In genomic region chr12:73538139-73538508, GRCm38 (mm10) we compare ENCODE assay signal across 7 mouse cellular contexts. TPM values are rescaled to one million over a fixed set of nuclear protein-coding genes. Genes with fewer than 3 reads are reported as not detected.
ATAC-seq lines count a peak whose summit lies in the region.
"Not testable (repeated sequence)": the region's sequence is repeated elsewhere in the genome, so short reads cannot be mapped to it uniquely, and the experiment has no call there.

No protein-coding gene starts in this region.

- not testable (repeated sequence) for H3K36me3 ChIP-seq in embryonic facial prominence, embryonic 15.5 days; heart, embryonic 11.5 days (ENCODE audit: control insufficient read depth, insufficient read depth, low read length); hindbrain, embryonic 13.5 days; kidney, embryonic 15.5 days; liver, embryonic 12.5 days; lung, embryonic 16.5 days (ENCODE audit: control insufficient read depth, insufficient read depth, low read length); stomach, embryonic 14.5 days (ENCODE audit: control insufficient read depth, insufficient read depth, low read length)

- H3K27me3 ChIP-seq in embryonic facial prominence, embryonic 15.5 days; heart, embryonic 11.5 days (ENCODE audit: control insufficient read depth, insufficient read depth, low read length); lung, embryonic 16.5 days (ENCODE audit: control insufficient read depth, insufficient read depth, low read depth, low read length); stomach, embryonic 14.5 days (ENCODE audit: control insufficient read depth, insufficient read depth, low read length): not testable (repeated sequence)
- peaks cover 28% of the 10 kb centered on the region for H3K27me3 ChIP-seq in hindbrain, embryonic 13.5 days
- H3K27me3 ChIP-seq in kidney, embryonic 15.5 days = peaks cover 32% of the 10 kb centered on the region
- peaks cover 19% of the 10 kb centered on the region for H3K27me3 ChIP-seq in liver, embryonic 12.5 days (replicated peaks)

- not testable (repeated sequence) for H3K9ac ChIP-seq in embryonic facial prominence, embryonic 15.5 days; heart, embryonic 11.5 days (ENCODE audit: low read depth, low read length); hindbrain, embryonic 13.5 days; kidney, embryonic 15.5 days; liver, embryonic 12.5 days; stomach, embryonic 14.5 days (replicated peaks; ENCODE audit: low read depth, low read length)
- H3K9ac ChIP-seq in lung, embryonic 16.5 days (ENCODE audit: low read length) = peak overlapping the region; percentile 10; the same call in 1 of the 2 replicates

- 0 out of 2 replicates have a peak overlapping the region, but pooled peaks have one; percentile 12 for H3K4me2 ChIP-seq in embryonic facial prominence, embryonic 15.5 days (replicated peaks)
- H3K4me2 ChIP-seq in heart, embryonic 11.5 days = peak overlapping the region; percentile 56
- H3K4me2 ChIP-seq in hindbrain, embryonic 13.5 days = 0 out of 2 replicates have a peak overlapping the region, but pooled peaks have one; percentile 19
- peak overlapping the region; percentile 51 for H3K4me2 ChIP-seq in kidney, embryonic 15.5 days
- peak overlapping the region; percentile 60 for H3K4me2 ChIP-seq in liver, embryonic 12.5 days
- H3K4me2 ChIP-seq in lung, embryonic 16.5 days (ENCODE audit: low read depth, low read length) = peak overlapping the region; percentile 47
- peak overlapping the region; percentile 17; the same call in 1 of the 2 replicates for H3K4me2 ChIP-seq in stomach, embryonic 14.5 days (replicated peaks; ENCODE audit: low read depth, low read length)

- 43% methylated on average over 3 of the region's 3 CpGs for WGBS in embryonic facial prominence, embryonic 15.5 days
- WGBS in heart, embryonic 11.5 days (ENCODE audit: insufficient replicate concordance) = 33% methylated on average over 3 of the region's 3 CpGs
- WGBS in hindbrain, embryonic 13.5 days = 43% methylated on average over 3 of the region's 3 CpGs
- WGBS in kidney, embryonic 15.5 days = 39% methylated on average over 3 of the region's 3 CpGs
- WGBS in liver, embryonic 12.5 days (ENCODE audit: insufficient replicate concordance) = 28% methylated on average over 3 of the region's 3 CpGs
- WGBS in lung, embryonic 16.5 days = 56% methylated on average over 3 of the region's 3 CpGs
- 51% methylated on average over 3 of the region's 3 CpGs for WGBS in stomach, embryonic 14.5 days

- ATAC-seq in embryonic facial prominence, embryonic 15.5 days (ENCODE audit: insufficient number of reproducible peaks, low FRiP score, low TSS enrichment, low read depth); heart, embryonic 11.5 days (replicated peaks; ENCODE audit: insufficient number of reproducible peaks, low FRiP score, low TSS enrichment); hindbrain, embryonic 13.5 days (ENCODE audit: low FRiP score); kidney, embryonic 15.5 days (replicated peaks; ENCODE audit: low FRiP score); stomach, embryonic 14.5 days (ENCODE audit: insufficient number of reproducible peaks, insufficient read depth, low FRiP score, low read depth): not testable (repeated sequence)
- 0 out of 2 replicates have a peak, but pooled peaks have one; percentile 35 for ATAC-seq in liver, embryonic 12.5 days
- ATAC-seq in lung, embryonic 16.5 days (ENCODE audit: low read depth) = 0 out of 2 replicates have a peak, but pooled peaks have one; percentile 7

- peaks cover 11% of the 10 kb centered on the region; the same call in 1 of the 2 replicates for H3K4me1 ChIP-seq in embryonic facial prominence, embryonic 15.5 days
- H3K4me1 ChIP-seq in heart, embryonic 11.5 days (ENCODE audit: control insufficient read depth, insufficient read depth, low read length); hindbrain, embryonic 13.5 days (replicated peaks); kidney, embryonic 15.5 days; liver, embryonic 12.5 days; lung, embryonic 16.5 days (replicated peaks; ENCODE audit: control insufficient read depth, insufficient read depth, low read length); stomach, embryonic 14.5 days (ENCODE audit: control insufficient read depth, insufficient read depth, low read length): not testable (repeated sequence)

- not testable (repeated sequence) for H3K9me3 ChIP-seq in embryonic facial prominence, embryonic 15.5 days (replicated peaks); heart, embryonic 11.5 days (replicated peaks; ENCODE audit: control insufficient read depth, low read length); hindbrain, embryonic 13.5 days; kidney, embryonic 15.5 days (replicated peaks); liver, embryonic 12.5 days (replicated peaks); lung, embryonic 16.5 days (ENCODE audit: control insufficient read depth, low read length); stomach, embryonic 14.5 days (ENCODE audit: control insufficient read depth, low read depth, low read length)

- 0 out of 2 replicates have a peak overlapping the region, but pooled peaks have one; percentile 4 for H3K4me3 ChIP-seq in embryonic facial prominence, embryonic 15.5 days (replicated peaks)
- H3K4me3 ChIP-seq in heart, embryonic 11.5 days (ENCODE audit: low read depth, low read length) = peak overlapping the region; percentile 21; the same call in 1 of the 2 replicates
- not testable (repeated sequence) for H3K4me3 ChIP-seq in hindbrain, embryonic 13.5 days; stomach, embryonic 14.5 days (ENCODE audit: low read depth, low read length)
- peak overlapping the region; percentile 23; the same call in 1 of the 2 replicates for H3K4me3 ChIP-seq in kidney, embryonic 15.5 days (replicated peaks)
- peak overlapping the region; percentile 38 for H3K4me3 ChIP-seq in liver, embryonic 12.5 days
- H3K4me3 ChIP-seq in lung, embryonic 16.5 days (ENCODE audit: low read length) = peak overlapping the region; percentile 34

- not testable (repeated sequence) for H3K27ac ChIP-seq in embryonic facial prominence, embryonic 15.5 days (replicated peaks); heart, embryonic 11.5 days (ENCODE audit: low read depth, low read length); hindbrain, embryonic 13.5 days; kidney, embryonic 15.5 days; liver, embryonic 12.5 days; lung, embryonic 16.5 days (ENCODE audit: low read length); stomach, embryonic 14.5 days (ENCODE audit: low read length)

RNA-seq across cellular contexts. Expression of gene Tmem30b, which starts 8.1 kb away (rescaled TPM):
- polyA plus RNA-seq in embryonic facial prominence, embryonic 15.5 days (2015; fragmentation: Nextera tagmentation; extraction: Ambion mirVana) = 14.8 and 17.5 TPM in 2 replicates
- polyA plus RNA-seq in heart, embryonic 11.5 days (2014; fragmentation: Nextera tagmentation; extraction: Ambion mirVana) = 0.30 TPM in 2 replicates
- polyA plus RNA-seq in hindbrain, embryonic 13.5 days (2015; fragmentation: Nextera tagmentation; extraction: Ambion mirVana) = 0.39 and 0.84 TPM in 2 replicates
- 9.8 and 11.6 TPM in 2 replicates for polyA plus RNA-seq in kidney, embryonic 15.5 days (2015; fragmentation: Nextera tagmentation; extraction: Ambion mirVana)
- polyA plus RNA-seq in liver, embryonic 12.5 days (2016; fragmentation: Nextera tagmentation; extraction: Ambion mirVana) = 0.60 and 0.87 TPM in 2 replicates
- polyA plus RNA-seq in lung, embryonic 16.5 days (2015; fragmentation: Nextera tagmentation; extraction: Ambion mirVana) = 9.2 and 10.1 TPM in 2 replicates
- 14.5 and 16.8 TPM in 2 replicates for polyA plus RNA-seq in stomach, embryonic 14.5 days (2014; fragmentation: Nextera tagmentation; extraction: Ambion mirVana)

RNA-seq across cellular contexts. Expression of gene Prkch, which starts 46.5 kb away (rescaled TPM):
- 20.0 and 21.0 TPM in 2 replicates for polyA plus RNA-seq in embryonic facial prominence, embryonic 15.5 days (2015; fragmentation: Nextera tagmentation; extraction: Ambion mirVana)
- 16.2 and 16.7 TPM in 2 replicates for polyA plus RNA-seq in heart, embryonic 11.5 days (2014; fragmentation: Nextera tagmentation; extraction: Ambion mirVana)
- 5.6 and 6.5 TPM in 2 replicates for polyA plus RNA-seq in hindbrain, embryonic 13.5 days (2015; fragmentation: Nextera tagmentation; extraction: Ambion mirVana)
- polyA plus RNA-seq in kidney, embryonic 15.5 days (2015; fragmentation: Nextera tagmentation; extraction: Ambion mirVana) = 10.9 and 11.9 TPM in 2 replicates
- polyA plus RNA-seq in liver, embryonic 12.5 days (2016; fragmentation: Nextera tagmentation; extraction: Ambion mirVana) = 4.8 and 5.0 TPM in 2 replicates
- polyA plus RNA-seq in lung, embryonic 16.5 days (2015; fragmentation: Nextera tagmentation; extraction: Ambion mirVana) = 12.0 and 12.4 TPM in 2 replicates
- polyA plus RNA-seq in stomach, embryonic 14.5 days (2014; fragmentation: Nextera tagmentation; extraction: Ambion mirVana) = 12.0 and 12.1 TPM in 2 replicates
